Mouse (Mus musculus) ZHBTc4 (cell line): ENCODE results near the gene Actr3b.
"Not testable (repeated sequence)": the region's sequence is repeated elsewhere in the genome, so short reads cannot be mapped to it uniquely, and the experiment has no call there.

ENCODE experiments used
- DNase-seq: peaks from one replicate; pipeline ENCODE4 v3.0.0-alpha.2; 2011; ENCODE audit warnings: low read depth, low spot score

Actr3b gene

GRCm38 (mm10) chr5:25759460-25760409, at the start of gene Actr3b:
TSS of gene Actr3b (plus strand) at chr5:25759997.
- DNase-seq: peak; percentile 95

GRCm38 (mm10) chr5:25713001-25713706, 46.6 kb upstream of the Actr3b start:
- peak; percentile 24 for DNase-seq

- DNase-seq: no peak
Measured at GRCm38 (mm10) chr5:25719390-25719789, 40.4 kb upstream of the Actr3b start.

GRCm38 (mm10) chr5:25723016-25723415, 36.8 kb upstream of the Actr3b start:
- no peak for DNase-seq

GRCm38 (mm10) chr5:25724134-25724675, 35.6 kb upstream of the Actr3b start:
- no peak for DNase-seq

GRCm38 (mm10) chr5:25734318-25734717, 25.5 kb upstream of the Actr3b start:
- DNase-seq: peak; percentile 42

- no peak for DNase-seq
Measured at GRCm38 (mm10) chr5:25735861-25736260, 23.9 kb upstream of the Actr3b start.

GRCm38 (mm10) chr5:25738448-25738847, 21.3 kb upstream of the Actr3b start:
- DNase-seq: no peak

GRCm38 (mm10) chr5:25738902-25739301, 20.9 kb upstream of the Actr3b start:
- not testable (repeated sequence) for DNase-seq

GRCm38 (mm10) chr5:25747904-25748303, 11.9 kb upstream of the Actr3b start:
- DNase-seq: no peak

- DNase-seq: no peak
Measured at GRCm38 (mm10) chr5:25748613-25749012, 11.2 kb upstream of the Actr3b start.

- DNase-seq: peak; percentile 43
Measured at GRCm38 (mm10) chr5:25751552-25751951, 8.2 kb upstream of the Actr3b start.

GRCm38 (mm10) chr5:25752862-25753261, 6.9 kb upstream of the Actr3b start:
- no peak for DNase-seq

GRCm38 (mm10) chr5:25753556-25754235, 6.1 kb upstream of the Actr3b start:
- DNase-seq: no peak

- DNase-seq: no peak
Measured at GRCm38 (mm10) chr5:25754236-25754766, 5.5 kb upstream of the Actr3b start.

GRCm38 (mm10) chr5:25760410-25760832, 624 bp downstream of the Actr3b start:
- DNase-seq: no peak

GRCm38 (mm10) chr5:25760871-25761270, 1.1 kb downstream of the Actr3b start:
- no peak for DNase-seq

- no peak for DNase-seq
Measured at GRCm38 (mm10) chr5:25761850-25762249, 2.1 kb downstream of the Actr3b start.

- DNase-seq: peak; percentile 46
Measured at GRCm38 (mm10) chr5:25769006-25769405, 9.2 kb downstream of the Actr3b start.

- peak; percentile 50 for DNase-seq
Measured at GRCm38 (mm10) chr5:25769406-25769805, 9.6 kb downstream of the Actr3b start.

GRCm38 (mm10) chr5:25772456-25772855, 12.7 kb downstream of the Actr3b start:
- no peak for DNase-seq
